Mouse (Mus musculus): Measurements from ENCODE around the gene Pef1.

Pef1 gene

GRCm38 (mm10) chr4:130102111-130102651 is at the start of gene Pef1:
Gene Pef1 (plus strand): TSS chr4:130102558.
- DNase-seq, result no peak

GRCm38 (mm10) chr4:130053111-130053510 is 49.2 kb upstream of the Pef1 start:
- DNase-seq, result no peak

- DNase-seq, result no peak
Observed at GRCm38 (mm10) chr4:130054727-130055126, 47.6 kb upstream of the Pef1 start.

GRCm38 (mm10) chr4:130055160-130056010 is 47.0 kb upstream of the Pef1 start:
- DNase-seq, result no peak

- no peak for DNase-seq
Observed at GRCm38 (mm10) chr4:130056011-130056322, 46.4 kb upstream of the Pef1 start.

- DNase-seq, result no peak
Observed at GRCm38 (mm10) chr4:130056471-130056870, 45.9 kb upstream of the Pef1 start.

- no peak for DNase-seq
Observed at GRCm38 (mm10) chr4:130060937-130061336, 41.4 kb upstream of the Pef1 start.

- no peak for DNase-seq
Observed at GRCm38 (mm10) chr4:130063191-130063590, 39.2 kb upstream of the Pef1 start.

- DNase-seq, result peak; percentile 57 to 61
Observed at GRCm38 (mm10) chr4:130066816-130067215, 35.5 kb upstream of the Pef1 start.

- no peak for DNase-seq
Observed at GRCm38 (mm10) chr4:130070523-130070922, 31.8 kb upstream of the Pef1 start.

- no peak for DNase-seq
Observed at GRCm38 (mm10) chr4:130071758-130072157, 30.6 kb upstream of the Pef1 start.

GRCm38 (mm10) chr4:130073367-130073766 is 29.0 kb upstream of the Pef1 start:
- DNase-seq, result no peak

GRCm38 (mm10) chr4:130074761-130075515 is 27.4 kb upstream of the Pef1 start:
- DNase-seq, result peak; percentile 78 to 92

GRCm38 (mm10) chr4:130076856-130077255 is 25.5 kb upstream of the Pef1 start:
- DNase-seq, result no peak

GRCm38 (mm10) chr4:130078816-130079485 is 23.4 kb upstream of the Pef1 start:
- no peak for DNase-seq

- DNase-seq, result no peak
Observed at GRCm38 (mm10) chr4:130079521-130079920, 22.8 kb upstream of the Pef1 start.

GRCm38 (mm10) chr4:130081345-130082190 is 20.8 kb upstream of the Pef1 start:
- DNase-seq, result peak; percentile 89 to 92

GRCm38 (mm10) chr4:130082211-130082610 is 20.1 kb upstream of the Pef1 start:
- DNase-seq, result no peak

- DNase-seq, result no peak
Observed at GRCm38 (mm10) chr4:130084331-130084945, 17.9 kb upstream of the Pef1 start.

GRCm38 (mm10) chr4:130085246-130085820 is 17.0 kb upstream of the Pef1 start:
- DNase-seq, result no peak

- DNase-seq, result peak; percentile 85 to 95
Observed at GRCm38 (mm10) chr4:130087293-130087692, 15.1 kb upstream of the Pef1 start.

All from kidney, postnatal 25 days (tissue).